Mouse (Mus musculus) ovary, adult 18-20 months (tissue): ENCODE results near the gene Gm20814.
"Not testable (repeated sequence)": the region's sequence is repeated elsewhere in the genome, so short reads cannot be mapped to it uniquely, and the experiment has no call there.

Experiments used
- DNase-seq: peaks from one replicate; pipeline ENCODE4 v3.0.0; 2022; ENCODE audit warnings: low spot score, mixed read lengths

The Gm20814 gene

DNA sequence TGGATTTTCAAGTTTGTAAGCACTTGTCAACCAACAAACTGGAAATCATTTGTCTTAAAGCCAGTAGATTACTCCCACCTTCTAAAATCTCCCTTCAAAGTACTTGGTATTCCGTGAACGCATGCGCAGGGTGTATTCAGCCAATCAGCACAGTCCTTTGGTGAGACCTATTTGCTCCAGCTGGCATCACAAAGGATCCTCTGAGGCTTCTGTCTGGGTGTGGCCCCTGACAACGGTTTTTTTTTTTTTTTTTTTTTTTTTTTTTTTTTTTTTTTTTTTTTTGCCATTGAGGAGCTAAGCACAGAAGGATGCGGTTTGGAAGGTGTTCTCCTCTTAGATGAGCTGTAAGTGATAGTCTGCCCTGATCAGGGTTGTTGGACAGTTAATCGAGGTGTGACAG is at the start of gene Gm20814:
Gm20814 (plus strand) TSS at position 301 of the 400 bp plus-strand sequence.
- DNase-seq: not testable (repeated sequence)
